Mouse (Mus musculus) erythroblast, embryonic 14.5 days (primary cell): ENCODE data around the gene 1700010I14Rik.

Source experiments
- GATA1 ChIP-seq: IDR thresholded peaks from 2 replicates; pipeline ENCODE4 v1.6.1; 2012; ENCODE audit warnings: low read length, inconsistent platforms, mixed read lengths
- TAL1 ChIP-seq: IDR thresholded peaks from 3 replicates; pipeline ENCODE4 v1.6.1; 2012; ENCODE audit warnings: low read length, inconsistent platforms, mixed read lengths

DNA sequence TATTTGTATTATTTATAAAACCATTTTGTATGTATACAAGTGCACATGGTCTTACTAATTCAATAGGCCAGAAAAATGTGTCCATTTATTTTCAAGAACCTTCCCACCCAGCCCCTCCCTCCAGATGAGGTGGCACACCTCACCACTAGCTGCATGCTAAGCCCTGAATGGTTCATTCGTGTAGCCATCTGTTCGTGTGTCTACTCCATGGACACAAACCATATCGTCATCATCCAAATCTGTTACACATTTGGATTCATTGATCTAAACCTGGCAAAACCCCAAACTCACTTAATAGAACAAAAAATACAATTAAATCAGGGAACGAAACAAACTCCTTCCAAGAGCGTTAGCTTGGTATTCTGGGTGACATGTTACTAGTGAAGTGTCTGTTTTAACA is 27.0 kb upstream of the 1700010I14Rik start:
- no peak for TF ChIP-seq TAL1
- TF ChIP-seq GATA1 = no peak
